Mouse (Mus musculus) C2C12 (cell line): ENCODE results near the gene Gm10282. TPM values are rescaled to one million over a fixed set of nuclear protein-coding genes. Genes with fewer than 3 reads are reported as not detected.

Source experiments
- H3K27me3 ChIP-seq: one replicate; pipeline ENCODE4 v1.6.1; 2011; ENCODE audit not compliant: control insufficient read depth, insufficient read depth, insufficient read length
- H3K36me3 ChIP-seq: one replicate; pipeline ENCODE4 v1.6.1; 2011; ENCODE audit not compliant: control insufficient read depth, insufficient read depth
- H3K4me3 ChIP-seq: one replicate; pipeline ENCODE4 v1.5.1; 2011; ENCODE audit warnings: mild to moderate bottlenecking, control low read depth; ENCODE audit not compliant: poor library complexity, insufficient read depth, severe bottlenecking
- H3K79me2 ChIP-seq: one replicate; pipeline ENCODE4 v1.6.1; 2011; ENCODE audit not compliant: control insufficient read depth, insufficient read depth
- H3K79me3 ChIP-seq: one replicate; pipeline ENCODE4 v1.6.1; 2011; ENCODE audit warnings: low read depth, control low read depth
- H3ac ChIP-seq: one replicate; pipeline ENCODE3; 2011; ENCODE audit warnings: low read depth; ENCODE audit not compliant: control insufficient read depth, insufficient read length
- CEBPB ChIP-seq: IDR thresholded peaks from one replicate; pipeline ENCODE4 v1.6.1; 2011; ENCODE audit warnings: low read depth, mild to moderate bottlenecking, control low read depth, moderate library complexity
- CTCF ChIP-seq: IDR thresholded peaks from one replicate; pipeline ENCODE4 v1.5.1; 2011; ENCODE audit not compliant: control insufficient read depth, insufficient read depth, insufficient read length
- FOSL1 ChIP-seq: IDR thresholded peaks from one replicate; pipeline ENCODE4 v1.8.0; 2011; ENCODE audit warnings: mild to moderate bottlenecking, low read length; ENCODE audit not compliant: poor library complexity, insufficient read depth, severe bottlenecking
- MAX ChIP-seq: IDR thresholded peaks from one replicate; pipeline ENCODE4 v1.6.1; 2011; ENCODE audit warnings: mild to moderate bottlenecking, control low read depth
- MYOD1 ChIP-seq: IDR thresholded peaks from one replicate; pipeline ENCODE4 v1.6.1; 2011; ENCODE audit warnings: low read depth; ENCODE audit not compliant: control insufficient read depth, insufficient read length
- MYOG ChIP-seq: IDR thresholded peaks from one replicate; pipeline ENCODE4 v1.6.1; 2011; ENCODE audit not compliant: control insufficient read depth, insufficient read length; ENCODE audit errors: extremely low read depth
- USF1 ChIP-seq: IDR thresholded peaks from one replicate; pipeline ENCODE4 v1.6.1; 2011; ENCODE audit warnings: low read depth, mild to moderate bottlenecking, control low read depth, moderate library complexity
- polyA plus RNA-seq: library from polyadenylated mRNA; unstranded; fragments of >200 nt; fragmentation: generic; extraction: Trizol; gene quantifications from one replicate; pipeline ENCODE4 v1.2.1, GENCODE M21; 2012; ENCODE audit warnings: missing spikeins

Gene Gm10282
- polyA plus RNA-seq, 1 experiment = 107 TPM

GRCm38 (mm10) chr8:72273111-72273770, 31.8 kb downstream of the Gm10282 start:
- peaks cover 5% of the 10 kb centered on the region for H3K27me3 ChIP-seq
- no peaks in the 10 kb centered on the region for H3K79me2 ChIP-seq
- no peak overlapping the region for H3K4me3 ChIP-seq
- no peaks in the 10 kb centered on the region for H3K36me3 ChIP-seq
- no peak overlapping the region for H3ac ChIP-seq
- no peaks in the 10 kb centered on the region for H3K79me3 ChIP-seq
- TF ChIP-seq CTCF (no peak), MYOG (no peak), USF1 (no peak), MYOD1 (no peak), FOSL1 (no peak), MAX (no peak), CEBPB (no peak)

DNA sequence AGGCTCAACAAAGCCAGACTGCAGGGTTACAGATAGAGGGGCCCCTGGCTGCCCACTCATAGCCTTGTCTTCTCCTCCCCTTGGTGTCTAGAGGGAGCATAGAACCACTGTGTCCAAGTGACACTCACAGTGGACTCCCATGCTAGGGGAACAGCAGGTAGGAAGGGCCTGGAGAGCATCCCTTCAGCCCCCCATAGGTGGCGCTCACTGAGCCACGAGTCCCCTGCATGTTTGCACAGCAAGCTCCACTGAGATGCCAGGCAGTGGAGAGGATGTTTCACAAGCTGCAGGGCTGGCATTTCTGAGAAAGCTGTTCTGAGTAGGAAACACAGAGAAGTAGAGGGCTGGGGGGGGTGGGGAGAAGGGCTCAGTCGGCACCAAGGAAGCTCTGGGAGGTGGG, 32.7 kb downstream of the Gm10282 start:
- Histone ChIP-seq H3K4me3 (no peak overlapping the region), H3K79me2 (no peaks in the 10 kb centered on the region), H3K79me3 (no peaks in the 10 kb centered on the region), H3ac (no peak overlapping the region), H3K36me3 (no peaks in the 10 kb centered on the region), H3K27me3 (peaks cover 5% of the 10 kb centered on the region)
- TF ChIP-seq CEBPB (no peak), USF1 (no peak), CTCF (peak; percentile 71)

DNA sequence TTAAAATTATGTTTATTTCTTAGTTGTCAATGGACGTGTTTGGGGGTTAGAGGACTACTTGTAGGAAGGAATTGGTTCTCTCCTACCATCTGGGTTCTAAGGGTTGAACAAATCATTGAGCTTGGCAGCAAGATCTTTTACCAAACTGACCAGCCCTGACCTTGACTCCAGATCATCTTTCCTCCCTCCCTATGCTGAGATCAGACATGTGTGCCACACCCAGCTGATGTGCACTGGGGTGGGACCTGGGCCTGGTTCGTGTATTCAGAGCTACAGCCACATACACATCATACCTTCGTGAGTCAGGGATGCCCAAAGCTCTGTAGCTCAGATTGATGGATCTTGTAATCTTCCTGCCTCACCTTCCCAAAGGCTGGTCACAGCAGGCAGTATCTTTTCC, 33.4 kb downstream of the Gm10282 start:
- no peak overlapping the region for H3ac ChIP-seq
- H3K27me3 ChIP-seq = peaks cover 5% of the 10 kb centered on the region
- no peak overlapping the region for H3K4me3 ChIP-seq
- no peaks in the 10 kb centered on the region for H3K79me2 ChIP-seq
- H3K79me3 ChIP-seq = no peaks in the 10 kb centered on the region
- no peaks in the 10 kb centered on the region for H3K36me3 ChIP-seq
- TF ChIP-seq MYOG (no peak), CEBPB (no peak), CTCF (no peak), FOSL1 (no peak)

DNA sequence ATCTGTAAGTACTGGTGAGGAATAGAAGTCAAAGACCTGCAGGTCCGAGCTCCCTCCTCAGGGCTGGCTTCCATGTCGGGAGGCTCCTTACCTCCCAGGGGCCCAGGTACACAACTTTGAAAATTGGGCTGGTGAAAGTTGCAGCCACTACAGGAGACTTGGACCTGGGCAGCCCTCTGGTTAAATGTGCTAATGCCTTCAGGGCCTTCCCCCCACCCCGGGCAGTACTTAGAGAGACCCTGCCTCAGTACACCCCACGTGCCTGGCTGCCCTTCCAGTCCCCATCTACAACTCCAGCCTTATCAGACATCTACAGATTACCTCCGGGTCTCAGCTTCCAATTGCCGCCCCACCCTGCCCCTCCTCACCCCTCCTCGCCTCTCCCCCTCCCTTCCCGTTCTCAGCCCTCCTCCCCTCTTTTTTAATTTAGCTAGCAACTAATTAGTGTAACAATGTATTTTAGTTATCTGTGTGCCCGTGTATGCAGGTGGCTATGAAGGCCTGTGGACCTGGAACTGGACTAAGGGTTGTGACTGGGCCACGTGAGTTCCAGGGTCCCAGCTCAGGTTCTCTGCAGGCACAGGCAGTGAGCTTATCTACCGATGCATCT, 33.9 kb downstream of the Gm10282 start:
- H3K4me3 ChIP-seq = no peak overlapping the region
- no peaks in the 10 kb centered on the region for H3K79me2 ChIP-seq
- H3ac ChIP-seq = no peak overlapping the region
- peaks cover 5% of the 10 kb centered on the region for H3K27me3 ChIP-seq
- TF ChIP-seq CEBPB (no peak), USF1 (no peak), MYOD1 (no peak), MAX (no peak), FOSL1 (no peak), CTCF (no peak)
- H3K79me3 ChIP-seq = no peaks in the 10 kb centered on the region
- H3K36me3 ChIP-seq = no peaks in the 10 kb centered on the region

DNA sequence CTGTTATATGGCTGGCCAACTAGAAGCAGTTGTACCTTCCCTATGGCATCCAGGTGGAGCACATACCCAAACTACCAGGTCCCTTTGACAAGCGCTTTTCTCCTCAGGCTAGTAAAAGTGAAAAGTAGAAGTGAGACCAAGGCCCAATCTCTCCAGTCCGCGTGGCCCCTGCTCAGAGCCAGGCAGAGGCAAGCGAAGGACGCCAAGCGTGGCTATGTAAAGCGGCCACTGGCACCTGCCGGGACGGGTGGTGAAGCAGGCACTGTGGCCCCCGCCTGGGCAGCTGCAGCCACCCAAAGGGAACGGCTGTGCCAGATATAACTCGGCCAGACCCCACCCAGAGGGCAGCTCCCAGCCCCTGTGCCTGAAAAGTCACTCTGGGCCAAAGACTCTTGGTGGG, 34.5 kb downstream of the Gm10282 start:
- H3K79me3 ChIP-seq = no peaks in the 10 kb centered on the region
- H3K4me3 ChIP-seq = no peak overlapping the region
- peaks cover 5% of the 10 kb centered on the region for H3K27me3 ChIP-seq
- no peak overlapping the region for H3ac ChIP-seq
- H3K36me3 ChIP-seq = no peaks in the 10 kb centered on the region
- H3K79me2 ChIP-seq = no peaks in the 10 kb centered on the region
- TF ChIP-seq CEBPB (no peak), MAX (no peak)

GRCm38 (mm10) chr8:72268356-72268755, 36.7 kb downstream of the Gm10282 start:
- Histone ChIP-seq H3K36me3 (no peaks in the 10 kb centered on the region), H3K4me3 (no peak overlapping the region), H3K27me3 (peaks cover 5% of the 10 kb centered on the region), H3K79me3 (no peaks in the 10 kb centered on the region), H3ac (no peak overlapping the region), H3K79me2 (no peaks in the 10 kb centered on the region)
- TF ChIP-seq USF1 (no peak), MAX (no peak), CTCF (no peak), MYOD1 (no peak), CEBPB (no peak), FOSL1 (no peak), MYOG (no peak)
